Mouse (Mus musculus): ENCODE measurements around the gene Tbx21.

Tbx21 gene

DNA sequence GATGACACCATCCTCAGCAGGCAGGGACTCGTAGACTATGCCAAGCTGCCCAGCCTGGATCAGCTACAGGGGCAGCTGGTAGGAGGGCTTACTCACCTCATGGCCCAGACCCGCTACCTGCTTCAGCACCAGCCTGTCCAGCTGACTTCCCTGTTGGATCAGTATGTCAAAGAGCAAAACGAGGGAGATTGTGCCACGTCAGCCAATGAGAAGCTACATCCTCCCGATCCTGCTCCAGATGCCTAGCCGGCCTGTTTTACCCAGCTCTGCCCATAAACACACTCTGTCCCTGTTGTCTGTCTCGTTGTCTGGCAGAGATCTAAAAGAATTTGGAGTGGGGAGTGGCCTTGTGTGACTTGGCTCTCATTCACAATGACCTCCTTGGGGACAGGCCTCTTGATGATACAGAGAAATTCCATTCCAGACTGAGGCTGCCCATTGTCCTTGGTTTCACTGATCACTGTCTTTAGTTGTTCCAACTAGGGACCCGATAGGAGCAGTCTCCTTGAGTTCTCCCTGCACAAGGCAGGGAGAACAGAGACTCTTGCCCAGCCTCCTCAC, 67.0 kb downstream of the Tbx21 start:
- CTCF ChIA-PET = no interaction called here
